Mouse (Mus musculus) G1E (cell line): ENCODE data around the gene Ift172.

Source experiments
- CTCF ChIP-seq: IDR thresholded peaks from 2 replicates; pipeline ENCODE4 v1.5.1; 2012; ENCODE audit warnings: low read depth, low read length, inconsistent platforms, mixed read lengths
- GATA1 ChIP-seq: IDR thresholded peaks from 2 replicates; pipeline ENCODE4 v1.6.1; 2012; ENCODE audit warnings: borderline replicate concordance, low read length, inconsistent platforms, mixed read lengths

GRCm38 (mm10) chr5:31289626-31290230 lies 1.2 kb downstream of the Ift172 start:
- TF ChIP-seq GATA1 (no peak), CTCF (no peak)
